Mouse (Mus musculus) Patski (cell line): Measurements from ENCODE around the gene Khdc3. TPM values are rescaled to one million over a fixed set of nuclear protein-coding genes. Genes with fewer than 3 reads are reported as not detected.
"Not testable (repeated sequence)": the region's sequence is repeated elsewhere in the genome, so short reads cannot be mapped to it uniquely, and the experiment has no call there.

Experiments
- ATAC-seq: fragments of 100-300 bp; one replicate; pipeline ENCODE4 v1.8.0; 2021
- CTCF ChIA-PET: fragments of 350-600 bp; sonication (Branson Sonifier 250); formaldehyde crosslinking; loops from one replicate; lab custom pipeline; 2022; ENCODE audit warnings: inconsistent platforms; lab: Charles Lee
- POLR2A ChIA-PET: fragments of 350-600 bp; sonication (Branson Sonifier 250); formaldehyde crosslinking; loops from one replicate; lab custom pipeline; 2022; ENCODE audit warnings: antibody characterized with exemption, inconsistent platforms; lab: Charles Lee
- DNase-seq: peaks from one replicate; pipeline ENCODE4 v3.0.0-alpha.2; 2011; ENCODE audit warnings: low read depth, low spot score
- H3K27me3 ChIP-seq: fragments of 371-371 bp; one replicate; pipeline ENCODE4 v1.5.1; 2021
- CTCF ChIP-seq: fragments of 100-300 bp; IDR thresholded peaks from one replicate; pipeline ENCODE4 v1.5.1; 2021
- in situ Hi-C: fragments of 300-500 bp; cut with MboI; formaldehyde crosslinking; loops from 3 replicates; pipeline ENCODE4 v1.11.1; 2018; ENCODE audit warnings: low pct_unique_long_range_greater_than_20kb, mixed read lengths
- polyA plus RNA-seq: library from polyadenylated mRNA; unstranded; gene quantifications from one replicate; pipeline ENCODE4 v1.2.3, GENCODE M21; 2021

Gene Khdc3
- polyA plus RNA-seq, 1 experiment from 2014 or later = not detected

DNA sequence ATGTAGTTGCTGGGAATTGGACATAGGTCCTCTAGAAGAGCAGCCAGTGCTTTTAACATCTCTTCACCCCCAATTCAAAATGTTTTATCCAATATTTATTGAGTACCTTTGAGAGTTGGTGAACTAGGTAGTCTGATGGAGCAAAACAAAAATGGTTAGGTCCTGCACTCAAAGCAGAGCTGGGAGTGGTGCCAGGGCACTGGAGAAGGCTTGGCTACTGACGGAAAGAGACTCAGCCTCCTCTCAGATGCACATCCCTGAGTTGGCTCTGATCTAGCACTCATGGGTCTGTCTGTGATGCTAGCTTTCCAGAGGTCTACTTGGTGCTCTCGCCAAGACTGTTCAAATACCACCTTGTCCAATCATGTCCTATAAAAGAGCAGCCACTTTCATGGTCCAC is 3.7 kb upstream of the Khdc3 start:
- in situ Hi-C loops = loop anchor here (10.0 kb wide), 1 partner anchor 333 kb away; no protein-coding TSS in a partner anchor
- H3K27me3 ChIP-seq = peaks cover 13% of the 10 kb centered on the region
- ChIA-PET POLR2A (interaction anchor here (1.0 kb wide), 1 partner anchor 15 kb away, joined by 4 read pairs; no protein-coding TSS in a partner anchor), CTCF (interaction anchor here (0.7 kb wide), 1 partner anchor 53 kb away, joined by 3 read pairs; the partner anchor contains the start of gene Rab27a)
- DNase-seq (no peak), ATAC-seq (no peak)
- TF ChIP-seq CTCF = no peak

DNA sequence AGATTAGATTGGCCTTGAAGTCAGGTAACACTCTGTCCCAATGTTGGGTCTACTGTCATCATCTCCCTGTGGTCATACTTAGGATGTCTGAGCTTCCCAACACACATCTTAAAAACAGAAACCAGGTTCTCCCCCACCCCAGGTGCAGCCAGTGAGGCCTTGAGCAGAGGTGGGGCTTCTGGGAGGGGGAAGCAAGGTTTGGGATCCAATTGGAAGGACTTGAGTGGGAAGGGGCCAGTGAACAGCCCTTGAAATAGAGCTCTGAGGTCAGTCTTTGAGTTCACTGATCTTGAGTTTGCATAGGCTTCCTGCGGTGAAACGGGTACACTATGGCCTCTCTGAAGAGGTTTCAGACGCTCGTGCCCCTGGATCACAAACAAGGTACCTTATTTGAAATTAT is 545 bp downstream of the Khdc3 start, which contains the start of gene Gm20509:
Gene Gm20509, plus strand, starts transcription at position 290 of the 400 bp plus-strand sequence.
- H3K27me3 ChIP-seq = peaks cover 9% of the 10 kb centered on the region
- CTCF ChIA-PET = interaction anchor here (1.0 kb wide), 1 partner anchor 10 kb away, joined by 5 read pairs; no protein-coding TSS in a partner anchor
- TF ChIP-seq CTCF = no peak
- ATAC-seq = no peak
- DNase-seq = no peak
- in situ Hi-C loops = no loop called here
- POLR2A ChIA-PET = no interaction called here

DNA sequence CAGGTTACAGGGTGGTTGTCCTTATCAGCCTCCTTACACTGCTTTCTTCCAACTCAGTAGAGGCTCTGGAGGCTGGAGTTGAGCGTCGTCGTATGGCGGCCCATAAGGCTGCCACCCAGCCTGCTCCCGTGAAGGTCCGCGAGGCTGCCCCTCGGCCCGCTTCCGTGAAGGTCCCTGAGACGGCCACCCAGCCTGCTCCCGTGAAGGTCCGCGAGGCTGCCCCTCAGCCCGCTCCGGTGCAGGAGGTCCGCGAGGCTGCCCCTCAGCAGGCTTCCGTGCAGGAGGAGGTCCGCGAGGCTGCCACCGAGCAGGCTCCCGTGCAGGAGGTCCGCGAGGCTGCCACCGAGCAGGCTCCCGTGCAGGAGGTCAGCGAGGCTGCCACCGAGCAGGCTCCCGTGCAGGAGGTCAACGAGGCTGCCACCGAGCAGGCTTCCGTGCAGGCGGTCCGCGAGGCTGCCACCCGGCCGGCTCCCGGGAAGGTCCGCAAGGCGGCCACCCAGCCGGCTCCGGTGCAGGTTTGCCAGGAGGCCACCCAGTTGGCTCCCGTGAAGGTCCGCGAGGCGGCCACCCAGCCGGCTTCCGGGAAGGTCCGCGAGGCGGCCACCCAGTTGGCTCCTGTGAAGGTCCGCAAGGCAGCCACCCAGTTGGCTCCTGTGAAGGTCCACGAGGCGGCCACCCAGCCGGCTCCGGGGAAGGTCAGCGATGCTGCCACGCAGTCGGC is 1.7 kb downstream of the Khdc3 start:
- TF ChIP-seq CTCF = no peak

DNA sequence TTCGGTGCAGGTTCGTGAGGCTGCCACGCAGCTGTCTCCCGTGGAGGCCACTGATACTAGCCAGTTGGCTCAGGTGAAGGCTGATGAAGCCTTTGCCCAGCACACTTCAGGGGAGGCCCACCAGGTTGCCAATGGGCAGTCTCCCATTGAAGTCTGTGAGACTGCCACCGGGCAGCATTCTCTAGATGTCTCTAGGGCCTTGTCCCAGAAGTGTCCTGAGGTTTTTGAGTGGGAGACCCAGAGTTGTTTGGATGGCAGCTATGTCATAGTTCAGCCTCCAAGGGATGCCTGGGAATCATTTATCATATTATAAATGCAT is 2.2 kb downstream of the Khdc3 start:
- in situ Hi-C loops = no loop called here
- no peak for TF ChIP-seq CTCF
- ATAC-seq (no peak), DNase-seq (no peak)
- CTCF ChIA-PET = no interaction called here
- POLR2A ChIA-PET = no interaction called here
- peaks cover 4% of the 10 kb centered on the region for H3K27me3 ChIP-seq

More for the DNA sequence above, 1.7 kb downstream of the Khdc3 start:
- no peak for DNase-seq
- ChIA-PET POLR2A (no interaction called here), CTCF (no interaction called here)
- in situ Hi-C loops = no loop called here
- peaks cover 4% of the 10 kb centered on the region for H3K27me3 ChIP-seq
- ATAC-seq = no peak

DNA sequence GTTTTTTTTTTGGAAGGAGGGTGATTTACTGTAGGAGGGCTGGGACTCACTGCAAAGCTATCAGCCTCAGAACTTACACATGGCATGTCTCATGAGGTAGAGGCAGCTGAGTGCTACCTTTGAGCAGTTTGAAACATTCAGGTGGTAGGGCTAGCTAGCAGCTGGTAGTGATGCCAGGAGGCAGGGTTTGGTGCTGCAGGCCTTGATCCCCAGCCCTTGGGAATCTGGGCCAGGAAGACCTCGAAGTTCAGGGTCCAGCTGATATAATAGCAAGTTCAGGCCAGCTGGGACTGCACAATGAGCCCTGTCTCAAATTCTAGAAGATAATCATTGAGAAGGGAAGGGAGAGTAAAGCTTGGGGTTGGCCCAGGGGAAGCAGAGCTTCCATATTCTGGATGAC is 3.5 kb downstream of the Khdc3 start:
- ChIA-PET POLR2A (no interaction called here), CTCF (no interaction called here)
- H3K27me3 ChIP-seq = peaks cover 4% of the 10 kb centered on the region
- DNase-seq (no peak), ATAC-seq (no peak)
- TF ChIP-seq CTCF = no peak
- in situ Hi-C loops = no loop called here

DNA sequence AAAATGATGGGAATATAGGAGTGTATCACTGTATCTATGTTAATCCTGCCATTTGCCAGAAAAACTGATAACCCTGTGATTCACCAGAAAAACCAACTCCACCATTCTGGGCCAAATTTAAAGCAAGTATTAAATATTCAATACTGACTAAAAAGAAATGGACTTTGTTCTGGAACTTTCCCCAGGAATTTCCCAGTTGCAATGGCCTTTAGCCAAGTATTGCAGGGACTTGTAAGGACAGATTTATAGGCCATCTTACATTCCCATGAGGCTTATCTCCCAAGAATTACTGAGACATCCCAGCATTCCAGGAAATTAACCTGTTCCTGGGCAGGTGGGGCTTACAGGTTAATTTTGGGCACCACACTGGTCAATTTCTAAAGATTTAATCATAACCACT is 4.1 kb downstream of the Khdc3 start:
- peaks cover 4% of the 10 kb centered on the region for H3K27me3 ChIP-seq
- in situ Hi-C loops = no loop called here
- no peak for ATAC-seq
- ChIA-PET CTCF (no interaction called here), POLR2A (no interaction called here)
- no peak for TF ChIP-seq CTCF
- no peak for DNase-seq

DNA sequence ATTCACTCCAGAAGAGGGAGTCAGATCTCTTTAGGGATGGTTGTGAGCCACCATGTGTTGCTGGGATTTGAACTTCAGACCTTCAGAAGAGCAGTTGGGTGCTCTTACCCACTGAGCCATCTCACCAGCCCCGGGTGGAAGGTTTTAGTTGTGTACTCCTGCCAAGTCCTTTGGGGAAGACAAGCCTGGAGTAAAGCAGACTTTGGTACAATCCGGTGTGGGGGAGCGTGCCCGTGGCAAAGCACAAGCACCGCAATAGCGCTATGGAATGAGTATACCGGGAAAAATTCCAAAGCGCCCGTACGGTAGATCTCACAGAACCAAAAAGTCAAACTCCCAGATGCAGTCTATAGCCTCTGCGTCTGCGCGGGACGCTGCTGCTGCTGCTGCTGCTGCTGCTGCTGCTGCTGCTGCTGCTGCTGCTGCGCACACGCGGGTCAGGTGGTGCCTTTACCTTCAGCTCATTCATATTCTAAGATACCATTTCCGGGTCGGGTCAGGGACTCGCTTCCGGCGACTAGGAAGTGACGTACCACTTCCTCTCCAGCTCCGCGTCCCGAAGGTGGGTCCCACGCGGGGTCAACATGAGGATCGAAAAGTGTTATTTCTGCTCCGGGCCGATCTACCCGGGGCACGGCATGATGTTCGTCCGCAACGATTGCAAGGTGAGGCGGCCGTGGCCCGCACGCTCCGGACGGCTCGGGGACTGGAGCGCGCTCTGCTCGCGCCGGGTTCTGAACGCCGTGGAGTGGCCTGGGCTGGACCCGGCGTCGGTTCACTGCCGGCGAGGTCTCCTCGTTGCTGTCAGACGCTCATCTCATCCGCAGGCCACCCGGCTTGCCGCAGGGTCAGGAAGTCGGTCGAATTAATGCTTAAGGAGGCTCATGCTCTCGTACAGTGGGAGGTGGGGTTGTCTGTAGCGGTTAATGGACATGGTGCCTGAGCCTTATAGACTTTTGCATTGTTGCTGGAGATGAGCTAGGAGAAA is 11.6 kb downstream of the Khdc3 start, which contains the start of gene Rsl24d1:
Gene Rsl24d1, plus strand, starts transcription at position 508 of the 988 bp plus-strand sequence.
- peak; percentile 39 for DNase-seq
- in situ Hi-C loops = no loop called here

DNA sequence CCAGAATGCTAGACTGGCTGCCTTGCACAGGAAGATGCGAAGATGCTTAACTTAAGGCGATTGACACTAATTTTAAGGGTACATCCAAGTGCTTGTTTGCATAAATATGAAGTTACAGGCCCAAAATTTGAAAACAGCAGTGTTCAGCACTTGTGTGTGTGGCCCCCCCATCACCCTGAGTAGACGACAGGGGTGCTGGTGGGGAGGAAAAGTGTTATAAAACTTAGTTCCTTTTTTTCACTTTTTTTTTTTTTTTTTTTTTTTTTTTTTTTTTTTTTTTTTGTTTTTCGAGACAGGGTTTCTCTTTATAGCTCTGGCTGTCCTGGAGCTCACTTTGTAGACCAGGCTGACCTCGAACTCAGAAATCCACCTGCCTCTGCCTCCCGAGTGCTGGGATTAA is 15.1 kb downstream of the Khdc3 start:
- POLR2A ChIA-PET = not testable (repeated sequence)

More for the DNA sequence above, 11.6 kb downstream of the Khdc3 start, which contains the start of gene Rsl24d1:
- ChIA-PET CTCF (no interaction called here), POLR2A (no interaction called here)
- peak; percentile 93 for ATAC-seq
- no peaks in the 10 kb centered on the region for H3K27me3 ChIP-seq
- no peak for TF ChIP-seq CTCF

DNA sequence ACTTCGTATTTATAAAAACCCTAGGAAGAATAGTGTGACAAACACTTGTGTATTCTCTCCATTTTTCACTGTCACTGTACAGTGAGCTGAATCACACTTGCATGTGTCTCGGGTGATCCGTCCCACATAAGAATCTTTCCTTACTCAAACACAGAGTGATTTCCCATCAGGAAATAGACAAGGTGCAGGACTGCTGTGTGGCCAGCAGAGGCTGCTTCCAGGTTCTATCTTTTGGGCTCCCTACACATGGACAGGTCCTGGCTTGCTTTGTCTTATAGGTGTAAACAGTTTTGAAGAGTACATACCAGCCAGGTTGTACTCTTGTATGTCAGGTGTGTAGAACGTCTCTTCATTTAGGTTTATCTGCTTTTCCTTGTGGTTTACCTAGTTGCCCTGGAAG is 16.4 kb downstream of the Khdc3 start:
- in situ Hi-C loops = no loop called here
- TF ChIP-seq CTCF = peak; percentile 36
- DNase-seq = no peak
- no peak for ATAC-seq
- POLR2A ChIA-PET = no interaction called here
- no peaks in the 10 kb centered on the region for H3K27me3 ChIP-seq
- CTCF ChIA-PET = no interaction called here

More for the DNA sequence above, 15.1 kb downstream of the Khdc3 start:
- ATAC-seq, H3K27me3 ChIP-seq, DNase-seq, CTCF ChIA-PET, in situ Hi-C loops: not testable (repeated sequence)

DNA sequence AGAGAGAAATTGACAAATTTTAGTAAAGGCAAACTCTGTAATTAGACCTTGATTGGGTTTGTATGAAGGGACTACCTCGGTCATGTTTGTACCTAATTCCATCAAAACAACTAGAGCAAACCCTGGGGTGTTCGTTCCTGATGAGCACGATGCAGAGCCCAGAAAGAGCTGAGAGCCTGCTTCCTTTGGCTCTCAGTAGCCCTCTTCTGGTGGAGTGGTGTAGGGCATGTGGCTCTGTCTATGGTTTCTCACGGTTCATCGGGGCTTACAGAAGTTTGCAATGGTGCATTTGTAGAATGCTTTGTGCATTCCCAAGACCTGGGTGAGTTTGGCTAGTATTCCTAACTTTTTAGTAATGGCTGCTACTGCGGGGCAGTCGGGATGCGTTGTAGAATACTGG is 20.1 kb downstream of the Khdc3 start:
- CTCF ChIA-PET = no interaction called here
- no peak for DNase-seq
- in situ Hi-C loops = no loop called here
- TF ChIP-seq CTCF = peak; percentile 48
- ATAC-seq = no peak
- no peaks in the 10 kb centered on the region for H3K27me3 ChIP-seq
- POLR2A ChIA-PET = no interaction called here
